Mouse (Mus musculus) ES-E14 (cell line): ENCODE measurements around the gene Hacd2. TPM values are rescaled to one million over a fixed set of nuclear protein-coding genes. Genes with fewer than 3 reads are reported as not detected.

ENCODE experiments used
- DNase-seq: peaks from one replicate; pipeline ENCODE4 v3.0.0-alpha.2; 2013; ENCODE audit warnings: low read depth, low spot score
- H3K27ac ChIP-seq: 2 replicates; pipeline ENCODE4 v1.5.1; 2012; ENCODE audit warnings: low read depth, mild to moderate bottlenecking, low read length, moderate library complexity, mixed read lengths; ENCODE audit not compliant: poor library complexity, insufficient read depth, severe bottlenecking
- H3K36me3 ChIP-seq: 2 replicates; pipeline ENCODE4 v1.6.1; 2012; ENCODE audit warnings: mild to moderate bottlenecking, low read length, moderate library complexity, mixed read lengths; ENCODE audit not compliant: control insufficient read depth, poor library complexity, insufficient read depth, severe bottlenecking
- H3K4me1 ChIP-seq, 2 experiments: fragments of 150-350 bp in 1 of 2; sonication (generic) in 1 of 2; 2 replicates each; pipeline ENCODE4 v1.6.1; 2012; ENCODE audit warnings: low read length in 2 of 2, mild to moderate bottlenecking in 1 of 2, mixed read lengths in 1 of 2; ENCODE audit not compliant: control insufficient read depth in 2 of 2, insufficient read depth in 2 of 2, poor library complexity in 1 of 2
- H3K4me3 ChIP-seq, 2 experiments: fragments of 150-350 bp in 1 of 2; sonication (generic) in 1 of 2; 2 replicates each; pipeline ENCODE4 v1.5.1; 2012; ENCODE audit warnings: low read length in 2 of 2, low read depth in 1 of 2, mild to moderate bottlenecking in 1 of 2, mixed read lengths in 1 of 2; ENCODE audit not compliant: insufficient read depth in 1 of 2, poor library complexity in 1 of 2, severe bottlenecking in 1 of 2
- H3K9ac ChIP-seq: 2 replicates; pipeline ENCODE4 v1.6.1; 2012; ENCODE audit warnings: low read depth, mild to moderate bottlenecking, low read length, mixed read lengths; ENCODE audit not compliant: poor library complexity, insufficient read depth, severe bottlenecking
- H3K9me3 ChIP-seq: fragments of 150-350 bp; sonication (generic); 2 replicates; pipeline ENCODE4 v1.6.1; 2012; ENCODE audit warnings: low read depth, mild to moderate bottlenecking, low read length; ENCODE audit not compliant: control insufficient read depth, insufficient read depth
- CHD2 ChIP-seq: IDR thresholded peaks from 2 replicates; pipeline ENCODE4 v1.6.1; 2014; ENCODE audit warnings: mild to moderate bottlenecking, low read depth, low read length, inconsistent platforms
- HCFC1 ChIP-seq: IDR thresholded peaks from 2 replicates; pipeline ENCODE4 v1.6.1; 2012; ENCODE audit warnings: low read length, inconsistent platforms, borderline replicate concordance; ENCODE audit not compliant: insufficient read depth
- MAFK ChIP-seq: IDR thresholded peaks from 2 replicates; pipeline ENCODE4 v1.6.1; 2014; ENCODE audit warnings: mild to moderate bottlenecking, low read depth, low read length, inconsistent platforms; ENCODE audit not compliant: insufficient read depth
- ZC3H11A ChIP-seq: IDR thresholded peaks from 2 replicates; pipeline ENCODE4 v1.6.1; 2012; ENCODE audit warnings: low read depth, mild to moderate bottlenecking, inconsistent platforms, low read length, borderline replicate concordance
- ZNF384 ChIP-seq: IDR thresholded peaks from 2 replicates; pipeline ENCODE4 v1.6.1; 2012; ENCODE audit warnings: low read depth, low read length, inconsistent platforms
- in situ Hi-C, 2 experiments: fragments of 600-800 bp; cut with MboI; formaldehyde crosslinking; loops; one replicate each; pipeline ENCODE4 v1.15.1; 2025; ENCODE audit warnings: low sequenced_read_pairs in 2 of 2, inconsistent platforms in 1 of 2; ENCODE audit not compliant: unreplicated experiment in 2 of 2
- total RNA-seq: library from RNA; depleted of rRNA; stranded (reverse); fragments of 300-350 nt; gene quantifications from 2 replicates; pipeline ENCODE4 v1.2.3, GENCODE M21; 2012

Gene Hacd2
- total RNA-seq, 1 experiment: 98.8 TPM

DNA sequence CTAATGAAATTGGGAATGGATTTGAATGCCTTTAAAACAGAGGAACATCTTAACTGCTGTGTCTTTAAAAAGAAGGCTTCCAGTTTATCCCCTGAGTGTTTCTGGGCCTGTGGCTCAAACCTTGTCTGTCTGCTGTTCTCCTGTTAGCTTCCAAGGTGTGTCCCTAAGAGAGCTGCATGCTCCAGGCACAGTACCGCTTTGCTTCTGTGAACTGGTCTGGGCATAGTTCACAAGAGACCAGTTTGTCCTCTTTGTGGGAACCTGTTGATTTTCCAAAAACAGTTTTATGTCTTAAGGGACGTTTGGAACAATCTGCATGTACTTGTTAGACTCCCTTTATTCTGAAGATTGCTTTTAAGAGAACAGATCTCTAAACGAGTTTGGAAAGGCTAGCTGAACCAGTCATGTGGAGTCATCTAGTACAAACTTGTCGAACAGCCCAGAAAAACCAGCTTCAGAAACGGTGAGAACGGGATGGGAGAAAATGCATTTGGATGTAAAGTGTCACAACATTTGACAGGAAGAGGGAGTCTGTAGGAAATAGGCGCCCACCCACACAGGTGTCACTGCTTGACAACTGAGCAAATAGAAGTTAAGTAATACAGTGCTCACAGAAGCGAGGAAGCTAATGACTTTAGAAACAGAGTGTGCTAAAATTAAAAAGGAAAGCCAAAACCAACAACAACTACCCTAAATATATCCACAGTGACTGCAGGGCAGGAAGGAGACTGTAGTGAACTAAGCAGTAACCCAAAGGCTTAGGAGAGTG, 11.8 kb downstream of the Hacd2 start:
- Histone ChIP-seq H3K9me3 (no peaks in the 10 kb centered on the region), H3K9ac (no peak overlapping the region), H3K4me1 (peaks cover 9 to 25% of the 10 kb centered on the region in 2 experiments; a peak in 2 of 4 replicates), H3K4me3 (no peak overlapping the region), H3K36me3 (peaks cover 36% of the 10 kb centered on the region), H3K27ac (no peak overlapping the region)
- DNase-seq: no peak
- TF ChIP-seq ZC3H11A: no peak
- no peak for TF ChIP-seq CHD2
- no peak for TF ChIP-seq HCFC1
- TF ChIP-seq MAFK: no peak
- no peak for TF ChIP-seq ZNF384
- in situ Hi-C loops: no loop called here

DNA sequence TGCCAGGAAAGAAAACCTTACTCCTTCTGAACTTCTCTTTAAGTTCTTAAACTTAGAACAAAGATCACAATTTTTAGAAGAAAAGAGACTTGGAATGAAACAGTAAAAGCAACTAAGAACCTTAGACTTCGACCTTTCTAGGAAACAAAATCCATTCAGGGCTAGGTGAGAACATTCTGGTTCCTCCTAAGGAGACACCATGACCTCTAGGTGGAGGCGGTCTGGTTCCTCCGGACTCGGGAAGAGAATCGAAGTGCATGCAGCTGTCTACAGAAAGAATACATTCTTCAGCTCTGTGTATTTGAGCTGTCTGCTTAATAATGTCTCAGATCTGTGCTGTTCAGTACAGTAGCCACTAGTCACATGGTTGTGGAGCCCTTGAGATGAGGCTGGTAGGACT, 12.7 kb downstream of the Hacd2 start:
- DNase-seq: no peak
- no peak overlapping the region for H3K9ac ChIP-seq

GRCm38 (mm10) chr16:35036754-35037153, 14.5 kb downstream of the Hacd2 start:
- Histone ChIP-seq H3K9me3 (no peaks in the 10 kb centered on the region), H3K4me1 (peaks cover 9 to 31% of the 10 kb centered on the region in 2 experiments; a peak in 2 of 4 replicates), H3K27ac (0 out of 2 replicates have a peak overlapping the region, but pooled peaks have one; percentile 0), H3K9ac (no peak overlapping the region), H3K36me3 (peaks cover 25% of the 10 kb centered on the region), H3K4me3 (no peak overlapping the region)
- TF ChIP-seq CHD2: no peak
- no peak for TF ChIP-seq ZC3H11A
- no peak for TF ChIP-seq HCFC1
- TF ChIP-seq MAFK: no peak
- no peak for TF ChIP-seq ZNF384
- in situ Hi-C loops: no loop called here
- no peak for DNase-seq

More for the DNA sequence above, 12.7 kb downstream of the Hacd2 start:
- in situ Hi-C loops: no loop called here
- Histone ChIP-seq H3K9me3 (no peaks in the 10 kb centered on the region), H3K36me3 (peaks cover 30% of the 10 kb centered on the region), H3K4me1 (peaks cover 9 to 29% of the 10 kb centered on the region in 2 experiments; a peak in 2 of 4 replicates), H3K27ac (no peak overlapping the region), H3K4me3 (no peak overlapping the region)
- no peak for TF ChIP-seq ZNF384

DNA sequence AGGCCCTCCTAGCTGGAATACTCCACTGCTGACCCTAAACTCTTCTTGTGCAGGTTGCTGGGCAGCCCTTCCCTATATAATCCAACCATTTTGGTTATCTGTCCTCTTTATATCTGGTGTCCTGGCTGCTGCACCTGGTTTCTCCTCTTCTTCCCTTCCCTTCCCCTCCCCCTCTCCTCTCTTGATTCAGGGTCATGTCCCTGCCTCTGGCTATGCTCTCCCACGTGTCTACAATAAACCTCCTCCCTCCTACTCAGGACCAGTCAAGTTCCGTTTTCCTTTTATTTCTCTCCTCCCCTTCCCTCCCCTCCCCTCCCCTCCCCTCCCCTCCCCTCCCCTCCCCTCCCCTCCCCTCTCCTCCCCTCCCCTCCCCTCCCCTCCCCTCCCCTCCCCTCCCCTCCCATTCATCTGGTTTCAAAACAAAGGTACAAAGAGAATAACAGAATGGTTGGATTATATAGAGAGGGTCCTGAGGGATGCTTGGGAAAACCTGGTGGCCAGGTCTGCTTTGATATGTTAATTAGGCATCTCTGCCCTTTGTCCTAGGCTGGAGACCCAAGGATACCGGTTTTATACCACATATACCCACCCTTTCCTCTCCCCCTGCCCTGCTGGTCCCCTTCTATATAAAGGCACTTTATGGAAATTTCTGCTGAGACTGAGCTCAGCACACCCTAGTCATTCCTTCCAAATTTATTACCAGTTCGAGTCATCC, 16.3 kb downstream of the Hacd2 start:
- TF ChIP-seq CHD2: no peak
- TF ChIP-seq ZNF384: no peak
- H3K9me3 ChIP-seq: no peaks in the 10 kb centered on the region
- no peak overlapping the region; the same call in 1 of the 2 replicates for H3K27ac ChIP-seq
- H3K4me3 ChIP-seq: no peak overlapping the region
- H3K36me3 ChIP-seq: peaks cover 21% of the 10 kb centered on the region
- peaks cover 9 to 30% of the 10 kb centered on the region in 2 experiments; a peak in 2 of 4 replicates for H3K4me1 ChIP-seq
- no peak for DNase-seq
- no peak overlapping the region for H3K9ac ChIP-seq
- in situ Hi-C loops: no loop called here

DNA sequence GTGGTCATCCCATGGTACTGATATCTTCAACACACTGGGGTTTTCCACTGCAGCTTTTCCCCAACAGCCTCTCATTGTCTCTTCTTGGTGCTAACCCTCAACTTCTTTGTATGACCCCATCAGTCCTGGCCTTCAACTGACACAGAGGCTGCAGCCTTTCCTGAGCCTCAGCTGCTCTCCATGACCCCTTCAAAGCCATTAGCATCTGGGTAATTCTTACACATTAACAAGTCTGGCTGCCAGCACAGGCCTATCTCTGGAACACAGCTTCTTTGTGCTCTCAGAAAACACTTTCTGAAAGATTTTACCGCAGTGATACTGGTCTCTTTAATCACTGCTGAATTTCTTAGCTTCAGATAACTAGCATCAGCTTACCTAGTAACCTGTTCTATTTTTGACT, 17.9 kb downstream of the Hacd2 start:
- no peak for TF ChIP-seq HCFC1
- TF ChIP-seq ZC3H11A: no peak
- H3K9me3 ChIP-seq: no peaks in the 10 kb centered on the region
- no peak for DNase-seq
- H3K36me3 ChIP-seq: peaks cover 19% of the 10 kb centered on the region
- no peak overlapping the region for H3K4me3 ChIP-seq
- no peak overlapping the region for H3K27ac ChIP-seq
- in situ Hi-C loops: no loop called here
- H3K9ac ChIP-seq: no peak overlapping the region
- H3K4me1 ChIP-seq: peaks cover 9 to 34% of the 10 kb centered on the region in 2 experiments; a peak in 2 of 4 replicates
